Mouse (Mus musculus) 3T3-L1 (cell line): ENCODE data around the gene Dnajb6.
"Not testable (repeated sequence)": the region's sequence is repeated elsewhere in the genome, so short reads cannot be mapped to it uniquely, and the experiment has no call there.

Experiments
- DNase-seq: peaks from one replicate; pipeline ENCODE4 v3.0.0-alpha.2; 2015; ENCODE audit warnings: low read depth, low spot score

Dnajb6 gene

DNA sequence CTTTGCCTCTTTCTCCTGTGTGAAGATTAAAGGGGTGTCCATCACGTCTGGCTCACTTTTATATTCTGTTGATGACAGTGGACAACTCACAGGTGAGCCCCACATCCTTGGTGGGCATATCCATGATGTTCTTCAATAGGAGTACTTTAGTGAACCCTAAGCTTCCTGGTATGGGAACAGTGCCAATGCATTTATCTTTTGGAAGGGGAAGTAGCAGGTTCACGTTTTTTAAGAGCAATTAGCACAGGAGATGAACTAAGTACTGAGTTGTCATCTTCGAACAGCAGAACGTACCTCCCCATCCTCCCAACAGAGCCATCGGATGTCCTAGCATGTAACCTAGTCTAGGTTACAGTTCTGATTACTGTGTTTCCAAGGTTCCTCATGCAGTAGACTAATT, 23.8 kb downstream of the Dnajb6 start:
- no peak for DNase-seq

DNA sequence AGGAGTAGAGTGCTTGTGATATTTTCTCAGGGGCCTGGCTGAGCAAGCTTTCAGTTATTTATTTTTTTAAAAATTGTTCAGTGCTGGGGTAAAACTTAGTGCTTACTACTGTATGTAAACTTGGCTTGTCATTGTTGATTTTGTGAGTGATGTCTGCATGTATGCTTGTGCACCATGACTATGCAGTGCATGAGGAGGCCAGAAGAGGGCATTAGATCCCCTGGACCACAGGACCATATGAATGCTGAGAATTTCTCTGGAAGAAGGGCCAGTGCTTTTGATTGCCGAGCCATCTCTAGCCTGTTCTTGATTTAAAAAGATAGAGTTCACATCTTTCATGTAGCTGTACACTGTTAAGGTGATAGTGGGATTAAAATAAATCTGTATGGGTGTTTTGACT, 35.4 kb downstream of the Dnajb6 start:
- peak; percentile 61 for DNase-seq

DNA sequence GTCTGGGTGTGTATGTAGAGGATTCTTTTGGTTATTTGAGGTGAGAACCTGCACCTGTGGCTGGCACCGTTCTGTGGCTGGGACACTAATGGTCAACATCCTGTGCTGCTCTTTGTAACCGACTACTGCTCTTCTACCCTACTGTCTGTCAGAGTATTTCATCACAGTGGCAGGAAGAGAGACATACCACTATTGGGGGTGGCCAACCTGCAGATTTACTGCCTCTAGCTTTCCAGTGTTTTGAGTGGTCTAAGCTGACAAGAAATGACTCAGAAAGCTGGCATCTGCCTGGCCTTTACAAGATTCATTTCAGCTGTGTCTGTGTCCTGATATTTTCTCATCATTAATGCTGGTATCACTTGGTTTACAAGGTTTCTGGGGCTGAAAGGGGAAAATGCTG, 36.5 kb downstream of the Dnajb6 start:
- DNase-seq = peak; percentile 86

DNA sequence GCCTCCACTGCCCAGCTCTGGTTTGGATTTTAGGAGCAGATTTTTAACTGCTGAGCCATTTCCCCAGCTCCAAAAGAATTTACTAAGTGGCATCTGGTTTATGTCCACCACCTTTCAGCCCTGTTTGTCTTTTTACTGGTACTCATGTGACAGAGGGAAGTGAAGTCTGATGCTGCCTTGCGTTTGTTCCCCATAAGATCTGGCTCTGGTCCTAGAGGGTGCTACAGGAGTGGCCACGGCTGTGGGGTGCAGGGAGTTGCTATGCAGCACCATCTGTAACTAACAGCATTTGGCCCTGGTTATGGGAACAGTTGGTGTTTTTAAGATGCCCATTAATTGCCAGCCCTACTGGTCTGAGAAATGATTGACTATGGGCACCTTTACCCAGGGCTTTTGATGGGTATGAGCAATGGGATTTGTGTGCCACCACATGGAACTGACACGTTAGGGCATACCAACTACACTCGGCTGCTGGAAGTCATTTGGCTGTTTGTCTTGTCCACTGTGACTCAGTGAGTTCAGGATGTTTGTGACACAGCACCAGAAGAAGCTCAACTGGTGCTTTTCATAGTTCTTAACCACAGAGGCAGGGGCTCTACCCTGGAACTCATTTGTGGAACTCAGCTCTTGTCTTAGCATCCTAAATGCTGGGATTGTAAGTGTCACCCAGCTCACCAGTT, 37.3 kb downstream of the Dnajb6 start:
- peak; percentile 36 for DNase-seq

DNA sequence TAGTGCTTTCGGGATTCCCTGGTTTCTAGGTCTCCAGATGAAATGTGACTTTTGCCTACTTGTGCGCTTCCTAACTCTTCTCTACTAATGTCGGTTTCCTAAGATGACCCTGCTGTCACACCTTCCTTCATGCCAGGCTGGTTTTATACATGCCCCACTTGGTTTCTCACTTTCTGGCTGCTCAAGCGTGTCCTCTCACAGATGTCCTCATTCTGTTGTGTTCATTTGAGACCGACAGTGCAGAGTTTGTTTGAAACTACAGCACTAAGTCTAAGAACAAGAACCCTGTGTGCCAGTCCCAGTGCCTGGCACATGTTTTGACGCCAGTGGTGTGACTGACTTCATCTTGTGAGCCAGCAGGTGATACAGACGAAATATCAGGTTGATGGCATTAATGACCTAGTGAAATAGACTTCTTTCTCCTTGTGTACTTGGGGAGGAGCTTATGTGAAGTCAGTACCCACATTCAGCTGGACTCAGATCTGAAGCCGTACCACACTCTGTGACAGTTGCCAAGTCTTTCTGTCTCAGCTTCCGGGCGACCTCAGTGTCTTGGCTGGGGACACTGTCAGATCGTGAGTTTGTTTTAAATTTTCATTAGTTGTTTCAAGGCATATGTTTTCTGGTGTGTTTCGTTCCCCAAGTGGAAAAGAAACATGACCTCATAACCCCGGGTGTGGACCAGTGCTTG, 38.1 kb downstream of the Dnajb6 start:
- no peak for DNase-seq

DNA sequence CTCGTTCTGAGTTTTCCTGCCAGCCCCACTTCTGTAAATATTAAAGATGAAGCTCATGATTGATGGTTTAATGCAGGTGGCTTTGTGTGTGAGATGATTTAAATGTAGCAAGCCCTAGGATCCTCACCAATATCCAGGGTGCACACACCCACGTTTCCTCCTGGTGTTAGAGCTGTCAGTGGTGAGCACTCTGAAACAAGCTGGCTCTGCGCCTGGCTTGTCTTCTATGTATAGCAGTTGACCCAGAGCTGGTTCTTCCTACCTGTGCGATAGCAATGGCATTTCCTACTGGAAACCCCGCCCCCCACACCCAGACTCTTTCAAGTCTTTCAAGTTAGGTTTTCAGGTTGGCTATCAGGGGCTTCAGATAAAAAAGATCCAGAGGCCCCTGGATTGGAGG, 39.9 kb downstream of the Dnajb6 start:
- DNase-seq = no peak

DNA sequence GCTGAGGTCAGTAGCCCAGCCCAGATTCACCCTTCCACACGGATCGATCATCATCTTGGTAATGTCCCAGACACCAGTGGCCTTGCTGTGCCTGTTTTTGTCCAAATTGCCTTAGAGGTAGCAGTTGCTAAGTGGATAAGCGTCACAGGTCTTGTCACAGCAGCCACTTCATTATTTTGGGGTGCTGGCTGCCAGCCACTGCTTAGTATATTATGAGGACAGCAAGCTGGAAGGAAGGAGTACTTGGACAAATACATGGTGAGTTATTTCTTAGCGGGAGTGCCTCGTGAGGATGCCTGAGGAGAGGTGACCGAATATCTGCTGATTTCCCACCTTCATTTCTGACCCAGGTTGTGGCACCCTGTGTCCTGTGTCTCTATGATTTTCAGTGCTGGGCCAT, 42.5 kb downstream of the Dnajb6 start:
- no peak for DNase-seq

DNA sequence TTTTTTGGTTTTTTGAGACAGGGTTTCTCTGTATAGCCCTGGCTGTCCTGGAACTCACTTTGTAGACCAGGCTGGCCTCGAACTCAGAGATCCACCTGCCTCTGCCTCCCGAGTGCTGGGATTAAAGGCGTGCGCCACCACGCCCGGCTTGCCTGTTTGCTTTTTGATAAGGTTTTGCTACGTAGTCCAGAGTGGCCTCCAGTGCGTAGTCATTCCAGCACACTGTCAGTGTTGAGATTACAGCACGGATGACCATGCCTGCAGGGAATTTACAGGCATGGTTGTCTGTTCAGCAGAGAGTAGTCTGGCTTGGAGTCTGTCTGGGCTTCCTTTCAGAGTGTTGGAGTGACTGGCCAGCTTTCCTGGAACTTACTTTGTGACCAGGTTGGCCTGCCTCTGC, 44.2 kb downstream of the Dnajb6 start:
- DNase-seq = not testable (repeated sequence)

DNA sequence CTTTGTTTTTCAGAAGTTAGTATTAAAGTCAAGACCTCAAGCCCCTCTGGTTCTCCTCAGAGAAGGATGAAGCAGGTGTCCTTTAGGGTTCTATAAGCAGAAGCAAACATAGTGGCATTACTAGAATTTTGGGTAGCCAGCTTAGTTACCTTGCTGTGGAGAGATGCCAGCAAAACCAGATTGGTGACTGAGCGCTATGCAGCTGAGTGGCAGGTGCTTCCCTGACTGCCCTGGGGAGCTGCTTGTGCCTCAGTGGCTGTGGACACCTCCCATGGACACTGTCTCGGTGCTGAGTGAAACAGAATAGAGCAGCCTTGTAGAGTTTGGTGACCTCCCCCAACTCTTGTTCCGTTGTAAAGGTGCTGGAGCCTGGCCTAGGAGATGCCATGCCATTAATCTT, 46.8 kb downstream of the Dnajb6 start:
- no peak for DNase-seq

DNA sequence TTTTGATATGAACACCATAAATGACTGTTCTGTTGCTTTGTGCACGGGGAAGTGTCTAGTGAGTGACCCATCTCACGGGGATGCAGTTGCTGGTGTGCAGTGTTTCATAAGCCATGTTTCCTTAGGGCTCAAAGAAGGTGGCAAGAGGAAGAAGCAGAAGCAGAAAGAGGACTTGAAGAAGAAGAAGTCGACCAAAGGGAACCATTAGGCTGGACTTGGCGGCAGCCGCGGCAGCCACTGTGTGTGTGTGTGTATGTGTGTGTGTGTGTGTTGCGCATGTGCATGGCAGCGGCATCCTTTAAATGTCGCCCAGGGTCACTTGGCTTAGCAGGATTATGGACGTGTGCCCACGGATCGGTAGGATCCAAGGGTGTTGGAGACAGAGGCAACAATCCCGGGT, 49.4 kb downstream of the Dnajb6 start:
- not testable (repeated sequence) for DNase-seq

DNA sequence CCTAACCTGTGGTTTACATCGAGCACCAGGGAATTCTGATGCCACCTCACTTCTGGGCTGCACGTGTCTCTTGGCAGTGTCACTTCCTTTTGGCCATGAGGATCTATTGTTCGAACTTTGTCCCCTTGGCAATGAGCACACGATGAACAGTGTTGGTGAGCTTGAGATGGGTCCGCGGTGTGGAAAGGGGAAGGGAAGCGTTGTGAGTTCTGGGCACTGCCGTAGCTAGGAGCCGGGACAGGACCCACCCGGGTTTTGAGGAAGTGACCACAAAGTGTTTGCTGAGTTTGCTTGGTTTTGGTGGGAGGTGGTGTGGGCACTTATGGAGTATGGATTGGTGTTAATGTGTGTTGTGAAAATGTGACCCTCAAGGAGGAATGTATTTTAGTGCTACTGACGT, 50.5 kb downstream of the Dnajb6 start:
- not testable (repeated sequence) for DNase-seq

DNA sequence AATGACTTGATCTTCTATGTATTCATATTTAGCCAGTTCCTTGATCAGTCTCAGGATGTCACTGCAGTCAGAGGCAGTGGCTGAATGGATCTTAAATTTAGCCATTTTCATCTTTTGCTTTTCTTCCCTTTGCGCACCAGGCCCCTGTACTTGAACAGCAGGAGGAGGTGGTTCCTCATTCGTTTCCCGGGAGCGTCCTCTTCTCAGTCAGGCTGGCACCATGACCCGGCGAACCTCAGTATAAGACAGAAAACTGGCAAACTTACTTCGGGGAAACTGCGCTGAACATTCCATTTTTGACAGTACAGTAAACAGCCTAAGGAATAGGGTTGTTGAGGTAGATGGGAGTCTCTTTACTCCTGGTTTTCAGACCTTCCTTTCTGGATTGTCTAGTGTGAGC, 59.4 kb downstream of the Dnajb6 start:
- DNase-seq = not testable (repeated sequence)

DNA sequence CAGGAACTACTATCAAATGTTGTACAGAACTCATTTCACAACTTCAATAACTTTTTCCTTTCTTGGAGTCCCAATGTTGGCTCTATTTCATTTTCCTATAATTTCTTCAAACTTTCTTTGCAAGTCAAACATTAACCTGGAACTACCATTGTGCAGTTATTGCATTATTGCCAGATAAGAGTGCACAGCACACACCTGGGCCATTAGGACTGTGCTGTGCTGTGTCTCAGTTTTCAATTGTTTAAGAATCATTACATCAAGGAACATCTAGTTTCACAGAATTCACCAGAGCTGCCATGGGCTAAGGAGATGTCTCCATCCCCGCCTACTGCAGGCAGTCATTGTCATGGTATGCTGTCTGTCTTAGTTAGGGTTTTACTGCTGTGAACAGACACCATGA, 73.5 kb downstream of the Dnajb6 start:
- no peak for DNase-seq

DNA sequence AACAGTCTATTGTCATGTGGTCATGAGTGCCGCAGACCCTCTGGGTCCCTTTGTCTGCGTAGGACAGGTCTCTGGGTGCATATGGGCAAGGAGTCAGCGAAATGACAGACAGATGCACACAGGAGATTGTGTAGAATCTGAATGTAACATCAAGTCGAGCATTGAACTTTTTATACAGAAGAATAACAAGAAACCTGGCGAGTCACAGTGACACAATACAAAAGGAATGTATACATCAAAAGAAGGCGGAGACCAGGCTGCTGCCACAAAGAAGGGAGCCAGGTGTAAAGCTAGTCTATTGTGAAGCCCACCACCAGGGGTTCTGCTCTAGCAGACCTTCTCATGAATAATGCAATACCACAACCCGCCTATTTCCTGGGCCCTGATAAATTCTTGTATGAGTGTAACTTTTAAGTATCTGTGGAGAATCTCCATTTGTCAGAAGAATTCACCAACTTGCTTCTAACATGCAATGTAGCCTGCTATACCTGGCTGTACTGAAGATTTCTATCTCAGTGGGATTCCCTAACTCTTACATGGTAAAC, 76.0 kb downstream of the Dnajb6 start:
- peak; percentile 39 for DNase-seq

DNA sequence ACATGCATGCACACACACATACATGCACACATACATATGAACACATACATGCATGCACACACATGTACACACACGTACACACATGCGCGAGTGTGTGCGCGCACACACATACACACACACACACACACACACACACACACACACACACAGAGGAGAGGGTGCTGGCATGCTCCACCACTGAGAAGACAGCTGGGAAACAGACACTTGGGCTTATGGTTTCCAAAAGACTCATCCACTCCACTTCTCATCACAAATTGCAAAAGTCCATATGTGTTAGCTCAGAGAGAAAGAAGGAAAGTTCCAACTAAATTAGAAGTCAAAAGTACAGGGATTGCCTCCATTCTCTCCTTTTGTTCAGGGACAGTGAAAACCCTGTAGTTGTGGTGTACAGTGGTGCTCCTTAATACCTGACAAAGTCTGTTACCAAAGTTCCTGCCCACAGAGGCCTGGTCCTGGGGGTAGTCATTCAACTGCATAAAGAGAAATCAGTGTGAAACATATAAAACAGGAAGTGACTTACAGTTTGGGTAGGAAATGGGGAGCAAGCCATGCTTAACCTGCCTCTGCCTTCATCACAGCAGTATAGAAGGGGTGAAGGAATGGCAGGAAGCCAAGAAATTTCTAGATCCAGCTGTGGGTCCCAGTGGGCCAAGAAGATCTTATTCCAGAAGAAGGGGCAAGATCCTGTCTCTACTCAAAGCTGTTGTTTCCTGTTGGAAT, 81.2 kb downstream of the Dnajb6 start:
- DNase-seq = no peak

DNA sequence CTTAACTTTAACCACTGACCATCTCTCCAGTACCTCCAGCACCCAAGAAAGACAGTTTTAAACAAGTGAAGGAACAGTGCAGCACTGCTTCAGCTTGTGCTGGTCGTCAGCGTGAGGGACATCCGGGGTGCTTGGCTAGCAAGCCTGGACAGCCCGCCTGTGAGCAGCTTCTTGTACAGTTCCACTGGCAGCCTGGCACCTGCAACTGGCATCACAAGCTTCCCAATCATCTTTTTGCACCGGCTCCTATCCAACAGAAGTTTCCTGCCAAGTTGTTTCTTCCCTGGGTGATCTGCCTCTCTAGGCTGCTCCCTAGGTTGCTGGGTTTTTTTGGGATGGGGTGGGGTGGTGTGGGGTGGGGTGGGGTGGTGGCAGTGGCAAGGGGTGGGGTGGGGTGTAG, 81.9 kb downstream of the Dnajb6 start:
- no peak for DNase-seq

DNA sequence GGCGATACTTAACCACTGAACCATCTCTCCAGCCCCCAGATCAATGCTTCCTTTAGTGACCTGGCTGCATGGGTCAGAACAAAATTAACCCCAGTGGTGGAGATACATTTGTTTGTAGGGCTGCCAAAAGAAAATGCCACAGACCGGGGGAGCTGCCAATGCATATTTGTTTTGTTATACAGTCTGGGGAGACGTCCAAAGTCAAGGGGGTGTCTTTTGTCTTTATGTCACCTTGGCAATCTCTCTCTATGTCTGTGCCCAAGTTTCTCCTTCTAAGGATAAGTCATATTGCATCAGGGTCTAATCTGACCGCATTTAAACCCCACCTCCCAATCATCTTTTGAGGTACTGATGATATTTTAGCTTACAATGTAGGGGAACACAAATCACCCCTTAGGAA, 82.8 kb downstream of the Dnajb6 start:
- no peak for DNase-seq

DNA sequence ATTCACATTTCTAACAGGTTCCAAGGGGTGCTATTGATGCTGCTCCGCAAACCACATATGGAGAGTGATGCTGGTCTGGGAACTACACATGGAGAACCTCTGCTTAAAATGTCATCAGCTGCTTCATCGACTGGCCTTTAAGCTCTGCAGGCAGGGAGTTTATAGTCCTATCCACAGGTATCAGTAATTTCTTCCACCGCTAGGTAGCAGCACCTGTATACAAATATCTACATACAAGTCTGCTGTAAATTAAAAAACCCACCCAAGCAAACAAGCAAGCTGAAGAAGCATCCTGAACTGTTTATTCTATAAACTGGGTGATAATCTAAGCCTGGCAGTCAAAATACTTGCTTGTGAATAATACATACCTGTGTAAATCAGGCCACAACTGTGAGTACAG, 89.3 kb downstream of the Dnajb6 start:
- DNase-seq = peak; percentile 87

DNA sequence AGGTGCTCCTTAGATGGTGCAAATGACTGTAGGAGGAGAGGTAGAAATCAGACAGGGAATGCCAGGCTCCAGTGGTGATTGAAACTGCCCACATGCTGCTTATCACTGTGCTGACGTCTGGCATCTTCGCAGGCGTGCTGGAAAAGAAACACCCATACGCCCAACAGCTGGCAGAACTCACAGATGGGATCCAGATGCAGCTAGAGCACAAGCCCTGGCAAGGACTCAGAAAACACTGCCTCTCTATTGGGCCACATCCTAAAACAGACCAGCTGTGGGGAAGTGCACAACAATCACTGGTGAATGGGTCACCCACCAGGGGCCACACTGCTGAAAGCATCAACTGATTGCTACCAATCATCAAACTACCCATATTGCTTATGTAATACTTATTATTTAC, 91.3 kb downstream of the Dnajb6 start:
- peak; percentile 89 for DNase-seq

DNA sequence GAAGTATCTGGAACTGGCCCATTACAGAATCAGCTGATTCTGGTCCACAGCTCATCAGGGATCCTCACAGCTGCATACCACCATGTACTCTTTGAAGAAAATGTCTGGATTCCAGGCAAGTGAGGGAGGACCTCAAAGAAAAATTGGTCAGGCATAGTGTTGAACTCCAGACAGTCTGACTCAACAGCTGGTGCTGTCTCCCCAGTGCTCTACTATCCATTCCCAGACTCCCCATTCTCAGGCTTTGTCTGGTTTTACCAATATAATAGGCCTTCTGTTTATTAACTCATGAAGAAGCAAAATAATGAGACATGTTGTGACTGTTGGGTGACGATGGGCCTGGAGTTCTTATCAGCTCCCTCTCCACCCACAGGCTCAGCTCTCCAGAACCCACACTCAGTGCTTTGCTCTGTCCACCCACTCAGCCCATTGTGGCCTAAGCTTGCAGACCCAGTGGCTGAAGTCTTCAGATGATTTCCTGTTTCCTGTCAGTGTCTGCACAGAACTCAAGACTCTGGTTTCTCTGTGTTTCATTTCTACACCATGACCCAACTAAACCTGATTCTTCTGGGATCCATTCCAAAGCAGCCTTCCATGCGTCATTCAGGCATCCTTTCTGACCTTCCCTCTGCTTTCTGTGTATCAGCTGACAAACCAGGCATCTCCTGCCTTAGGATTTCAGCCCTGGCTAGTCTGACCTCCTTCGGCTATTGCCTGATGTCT, 107.1 kb downstream of the Dnajb6 start:
- DNase-seq = peak; percentile 99

DNA sequence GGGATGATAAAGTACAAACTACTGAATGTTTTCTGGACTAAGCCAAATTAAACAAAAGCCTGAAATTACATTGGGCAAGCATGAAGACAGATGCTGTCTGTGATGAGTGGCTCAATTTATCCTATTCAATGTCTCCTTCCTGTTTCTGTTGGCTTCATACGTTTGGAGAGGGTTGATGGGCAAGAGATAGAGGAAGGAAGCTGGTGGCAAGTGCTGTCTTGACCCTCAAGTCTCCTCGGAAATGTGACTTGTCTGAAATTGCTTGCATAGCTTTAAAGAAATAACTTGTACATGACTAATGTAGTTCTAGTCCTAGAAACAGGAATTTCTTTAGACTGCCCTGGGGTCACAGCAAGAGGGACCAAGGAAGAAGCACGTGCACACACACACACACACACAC, 109.5 kb downstream of the Dnajb6 start:
- DNase-seq = peak; percentile 46

DNA sequence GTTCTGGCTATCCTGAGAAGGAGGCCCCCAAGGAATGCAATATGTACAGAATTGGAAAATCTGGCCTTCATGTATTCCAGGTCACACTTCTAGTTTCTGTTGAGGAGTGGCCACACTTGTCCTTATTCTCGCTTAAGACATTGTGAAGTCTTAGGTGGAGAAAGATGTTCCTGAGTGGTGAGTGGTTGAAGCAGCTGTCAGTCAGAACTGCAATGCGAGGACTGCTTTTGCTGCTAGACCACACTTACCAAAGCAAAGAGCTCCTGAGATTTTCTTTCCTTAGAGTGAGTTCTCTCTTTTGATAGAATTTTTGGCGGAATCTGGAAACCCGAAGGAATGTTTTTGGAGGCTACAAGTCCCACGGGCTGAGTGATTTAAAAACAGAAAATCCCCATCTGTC, 112.0 kb downstream of the Dnajb6 start:
- DNase-seq = peak; percentile 39
